Mouse (Mus musculus) embryo, embryonic 10.5 days (tissue): ENCODE data around the gene Gm20388.
"Not testable (repeated sequence)": the region's sequence is repeated elsewhere in the genome, so short reads cannot be mapped to it uniquely, and the experiment has no call there.

Experiments
- DNase-seq: peaks from one replicate; pipeline ENCODE4 v3.0.0-alpha.2; 2015; ENCODE audit warnings: low spot score

Gm20388 gene

DNA sequence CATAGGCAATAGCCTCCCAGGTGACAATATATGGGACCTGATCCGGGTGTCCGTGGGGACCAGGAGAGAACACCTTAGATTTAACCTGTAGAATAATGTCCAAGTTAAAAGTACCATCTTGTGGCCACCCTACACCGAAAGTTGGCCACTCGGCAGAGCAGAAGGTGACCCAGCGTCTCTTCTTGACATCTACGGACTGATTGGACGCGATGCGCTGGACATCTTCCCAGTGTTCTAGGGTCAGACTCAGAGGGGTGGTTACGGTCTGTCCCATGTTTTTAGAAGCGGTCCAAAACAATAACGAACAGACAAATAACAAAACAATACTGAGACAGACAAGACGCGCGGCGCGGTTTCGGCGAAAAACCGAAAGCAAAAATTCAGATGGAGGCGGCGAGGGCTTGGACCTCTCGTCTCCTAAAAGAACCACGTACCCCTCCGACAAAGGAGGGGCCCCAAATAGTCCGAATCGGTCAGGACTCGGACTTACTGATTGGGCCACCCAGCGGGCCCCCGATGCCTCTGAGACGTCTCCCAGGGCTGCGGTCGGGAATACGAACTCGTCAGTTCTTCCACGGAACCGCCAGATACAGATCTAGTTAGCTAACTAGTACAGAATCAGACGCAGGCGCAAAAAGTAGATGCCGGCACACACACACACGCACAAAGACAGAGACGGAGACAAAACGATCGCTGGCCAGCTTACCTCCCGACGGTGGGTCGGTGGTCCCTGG, 3522.8 kb downstream of the Gm20388 start:
- not testable (repeated sequence) for DNase-seq

DNA sequence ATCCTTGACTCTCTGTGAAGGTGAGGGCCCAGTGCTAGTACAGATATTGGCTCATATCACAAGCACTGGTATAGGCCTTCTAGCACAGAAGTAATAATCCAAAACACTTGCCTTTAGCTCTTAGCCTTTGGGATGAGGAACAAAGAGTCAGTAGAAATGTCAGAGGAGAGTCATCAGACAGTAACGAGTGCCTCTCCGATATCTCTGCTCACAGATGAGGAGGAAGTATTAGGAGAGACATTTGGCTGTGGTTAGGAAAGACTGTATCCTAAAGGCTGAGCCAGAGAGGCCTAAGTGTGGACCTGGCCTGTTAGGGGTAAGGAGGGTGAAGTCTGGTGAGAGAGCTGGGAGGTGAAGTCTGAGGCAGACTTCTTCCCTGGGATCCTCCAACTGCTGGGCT, 3531.1 kb downstream of the Gm20388 start:
- no peak for DNase-seq

DNA sequence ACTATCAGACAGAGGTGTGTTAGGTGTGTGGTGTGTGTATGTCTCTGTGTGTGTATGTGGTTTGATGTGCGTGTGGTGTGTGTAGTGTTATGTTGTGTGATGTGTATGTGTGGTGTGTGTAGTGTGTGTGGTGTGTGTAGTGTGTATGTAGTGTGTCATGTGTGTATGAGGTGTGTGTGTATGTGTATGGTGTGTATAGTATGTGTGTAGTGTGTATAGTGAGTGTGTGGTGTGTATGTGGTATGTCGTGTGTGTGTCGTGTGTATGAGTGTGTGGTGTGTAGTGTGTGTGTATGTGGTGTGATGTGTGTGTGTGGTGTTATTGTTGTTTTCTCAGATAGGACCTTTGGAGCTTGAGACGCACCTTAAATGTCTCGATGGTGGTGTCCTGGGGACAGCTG, 3531.7 kb downstream of the Gm20388 start:
- DNase-seq, result no peak

DNA sequence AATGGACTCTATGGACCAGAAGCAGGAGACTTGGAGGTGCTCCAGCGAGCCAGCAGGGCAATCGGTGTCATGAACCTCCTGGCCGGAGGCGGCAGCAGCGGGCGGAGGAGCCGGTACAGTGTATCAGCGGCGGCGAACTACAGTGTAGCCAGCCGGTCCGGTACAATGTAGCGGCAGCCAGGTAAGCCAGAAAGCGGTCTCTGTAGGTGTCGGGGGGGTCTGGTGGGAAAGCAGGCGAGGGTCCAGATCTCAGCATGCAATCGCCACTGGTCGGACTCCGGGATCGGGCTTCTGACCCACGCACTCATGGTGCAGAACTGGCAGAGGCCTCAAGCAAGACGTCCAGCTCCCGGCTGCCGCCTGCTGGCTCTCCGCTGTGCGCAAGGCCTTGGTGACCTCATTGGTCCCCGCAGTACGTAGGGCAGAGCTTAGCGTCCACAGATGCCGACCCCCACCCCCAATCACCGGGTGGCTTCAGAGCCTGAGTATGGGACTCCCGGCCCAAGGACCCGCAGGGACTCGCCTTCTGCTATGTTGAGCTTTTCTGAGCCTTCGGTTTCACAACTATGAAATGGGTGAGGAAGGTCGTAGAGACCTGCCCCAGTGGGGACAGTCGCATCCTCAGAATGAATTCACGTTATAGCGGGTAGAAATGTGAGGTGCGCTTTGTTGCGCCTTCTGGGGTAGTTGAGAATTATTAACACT, 3532.4 kb downstream of the Gm20388 start:
- DNase-seq, result peak; percentile 94

DNA sequence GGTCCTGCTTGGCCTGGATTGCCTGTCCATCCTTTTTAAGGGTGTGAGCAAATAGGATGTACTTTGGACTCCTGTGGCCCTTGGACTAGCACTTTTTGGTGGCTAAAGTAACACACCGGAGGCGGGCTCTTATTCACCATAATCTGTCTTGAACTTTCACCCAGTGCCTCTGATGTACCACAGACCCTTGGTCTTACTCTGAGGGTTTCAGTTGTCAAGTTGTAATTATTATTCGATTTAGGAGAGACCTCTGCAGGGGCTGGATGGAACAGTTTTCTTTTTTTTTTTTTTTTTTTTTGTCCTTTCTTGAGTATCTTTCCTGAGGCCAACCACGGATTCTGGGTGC, 3532.9 kb downstream of the Gm20388 start:
- no peak for DNase-seq

DNA sequence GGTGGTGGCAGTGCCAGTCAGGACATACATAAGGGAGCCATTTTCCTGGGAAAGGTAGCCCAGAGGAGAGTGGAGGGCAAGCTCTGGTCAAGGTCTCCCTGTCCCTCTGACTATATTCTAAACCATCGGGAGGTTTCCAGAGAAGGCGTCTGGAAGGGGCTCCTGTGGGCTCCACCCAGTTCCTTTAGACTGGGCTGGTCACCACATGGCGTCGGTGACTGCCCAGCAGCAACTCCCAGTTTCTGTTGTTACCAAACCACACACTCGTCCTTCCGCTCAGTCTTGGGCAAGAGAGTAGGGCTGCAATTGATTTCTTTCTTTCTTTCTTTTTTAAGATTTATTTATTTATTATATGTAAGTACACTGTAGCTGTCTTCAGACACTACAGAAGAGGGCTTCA, 3533.5 kb downstream of the Gm20388 start:
- no peak for DNase-seq

DNA sequence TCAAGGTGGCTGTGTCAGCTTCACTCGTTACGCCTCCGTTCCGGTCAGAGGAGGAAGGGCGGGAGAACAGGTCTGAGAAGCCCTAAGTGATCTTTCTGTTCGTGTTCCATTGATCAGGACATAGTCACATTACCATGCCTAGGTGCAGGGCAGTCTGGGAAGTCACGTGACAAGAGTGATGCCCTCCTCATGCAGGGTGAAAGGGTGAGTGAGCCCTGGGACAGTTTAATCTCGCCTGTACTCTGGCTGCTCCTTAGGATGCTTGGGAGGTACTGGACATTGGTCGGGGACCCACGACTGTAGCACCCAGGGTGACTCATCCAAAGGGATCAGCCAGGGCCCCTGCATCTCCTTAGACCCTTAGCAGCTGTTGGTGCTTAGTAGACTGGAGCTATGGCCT, 3535.3 kb downstream of the Gm20388 start:
- DNase-seq, result no peak

DNA sequence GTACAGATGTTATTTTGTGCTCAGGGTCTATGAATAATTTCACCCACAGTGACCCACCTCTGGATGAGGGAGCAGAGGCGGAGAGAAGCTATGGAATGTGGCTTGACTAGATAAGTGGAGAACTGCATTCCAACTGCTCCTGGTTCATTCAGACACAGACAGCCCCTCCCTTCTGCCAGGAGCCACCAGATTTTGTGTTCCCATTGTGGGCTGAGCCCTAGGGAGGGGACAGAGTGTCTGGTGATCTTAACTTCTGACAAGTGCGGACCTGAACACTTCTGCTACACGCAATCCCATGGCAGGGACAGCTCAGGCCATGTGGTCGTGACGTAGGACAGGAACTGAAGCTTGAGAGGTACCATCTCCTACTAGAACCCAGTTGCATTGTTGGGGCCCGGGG, 3536.2 kb downstream of the Gm20388 start:
- DNase-seq, result no peak

DNA sequence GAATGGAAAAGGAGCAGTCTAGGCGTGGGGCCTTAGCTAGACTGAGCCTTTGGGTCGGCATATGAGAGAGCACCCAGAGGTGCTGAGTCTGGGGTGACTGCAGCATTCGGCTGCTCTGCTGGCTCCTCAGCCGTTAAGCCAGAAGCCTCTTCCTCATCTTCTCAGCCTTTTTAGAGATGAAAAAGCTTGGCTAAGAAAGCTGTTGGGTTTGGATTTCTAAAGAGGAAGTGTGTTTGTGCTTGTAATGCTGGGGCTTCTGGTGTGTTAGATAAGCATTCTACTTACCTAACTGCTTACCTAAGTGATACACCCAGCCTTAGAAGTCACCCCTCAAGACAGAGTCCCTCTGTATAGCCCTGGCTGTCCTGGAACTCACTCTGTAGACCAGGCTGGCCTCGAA, 3540.1 kb downstream of the Gm20388 start:
- DNase-seq, result no peak

DNA sequence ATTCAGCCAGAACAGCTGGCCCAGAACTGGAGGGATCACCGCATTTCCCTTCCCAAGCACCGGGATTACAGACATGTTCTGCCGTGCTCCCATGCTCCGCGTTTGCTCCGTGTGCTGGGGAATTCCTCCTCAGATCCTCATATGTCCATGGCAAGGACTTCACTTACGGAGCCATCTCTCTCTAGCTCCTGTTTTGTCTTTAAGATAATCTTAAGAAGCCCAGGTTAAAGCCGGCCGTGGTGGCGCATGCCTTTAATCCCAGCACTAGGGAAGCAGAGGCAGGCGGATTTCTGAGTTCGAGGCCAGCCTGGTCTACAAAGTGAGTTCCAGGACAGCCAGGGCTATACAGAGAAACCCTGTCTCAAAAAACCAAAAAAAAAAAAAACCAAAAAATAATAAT, 3541.1 kb downstream of the Gm20388 start:
- not testable (repeated sequence) for DNase-seq

DNA sequence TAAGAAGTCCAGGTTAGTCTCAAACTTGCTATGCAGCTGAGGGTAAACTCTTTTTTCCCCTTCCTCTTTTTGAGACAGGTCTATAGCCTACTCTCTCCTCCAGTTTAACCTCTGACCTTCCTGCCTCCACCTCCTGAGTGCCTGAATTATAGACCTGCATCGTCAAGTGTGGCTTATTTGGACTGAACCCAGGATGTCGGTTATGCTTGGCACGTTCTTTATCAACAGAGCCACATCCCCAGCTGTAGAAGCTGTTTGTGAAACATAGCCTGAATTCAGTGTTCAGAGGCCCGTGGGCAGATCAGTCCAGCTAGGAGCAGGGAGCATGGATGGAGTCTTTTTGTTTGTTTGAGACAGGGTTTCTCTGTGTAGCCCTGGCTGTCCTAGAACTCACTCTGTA, 3541.5 kb downstream of the Gm20388 start:
- DNase-seq, result no peak

DNA sequence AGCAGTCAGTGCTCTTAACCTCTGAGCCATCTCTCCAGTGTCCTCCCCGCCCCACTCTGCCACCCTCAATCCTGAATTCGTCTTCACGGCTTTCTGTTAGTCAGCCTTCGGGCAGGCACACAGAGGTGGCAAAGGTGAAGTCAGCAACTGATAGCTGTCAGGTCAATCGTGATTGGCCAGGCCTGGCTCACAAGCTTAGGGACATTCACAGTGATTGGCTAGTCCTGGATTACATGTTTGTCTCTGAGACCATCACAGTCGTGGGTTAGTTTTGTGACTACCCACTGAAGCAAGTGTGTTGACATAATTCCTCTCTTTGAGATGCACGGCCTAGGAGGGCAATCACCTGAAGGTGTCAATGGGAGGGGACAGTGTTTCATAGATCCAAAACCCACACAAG, 3542.7 kb downstream of the Gm20388 start:
- no peak for DNase-seq

DNA sequence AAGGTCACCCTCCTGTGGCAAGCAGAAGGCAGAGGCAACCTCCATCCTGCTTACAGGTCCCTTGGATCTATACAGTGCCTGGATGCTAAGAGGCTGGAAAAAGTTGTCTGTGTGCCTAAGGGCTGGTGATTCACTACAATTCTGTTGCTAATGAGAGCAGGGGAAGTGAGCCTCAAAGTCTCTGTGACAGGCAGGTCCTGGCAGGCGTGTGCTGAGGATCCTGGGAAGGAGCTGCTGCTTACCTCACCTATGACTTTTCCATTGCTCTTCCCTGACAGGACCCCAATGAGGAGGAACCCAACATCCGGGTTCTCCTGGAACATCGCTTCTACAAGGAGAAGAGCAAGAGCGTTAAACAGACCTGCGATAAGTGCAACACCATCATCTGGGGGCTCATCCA, 3543.3 kb downstream of the Gm20388 start:
- no peak for DNase-seq

DNA sequence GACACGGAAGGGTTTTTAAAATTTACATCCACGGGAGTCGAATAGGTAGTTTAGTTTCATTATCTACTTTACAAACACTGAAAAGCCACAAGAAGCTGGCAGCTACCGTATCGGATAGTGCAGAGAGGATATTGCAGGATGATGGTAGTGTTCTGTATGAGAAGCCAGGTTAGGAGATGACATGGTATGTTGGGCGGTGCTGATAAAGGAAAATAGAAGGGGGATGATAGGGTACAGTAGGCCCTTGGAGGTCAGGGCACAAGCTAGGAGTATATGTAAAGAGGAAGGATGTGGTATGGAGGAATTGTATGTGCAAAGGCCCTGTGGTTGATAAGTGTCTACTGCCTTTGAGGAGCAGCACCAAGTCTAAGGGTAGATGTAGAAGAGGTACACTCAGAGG, 3543.9 kb downstream of the Gm20388 start:
- no peak for DNase-seq

DNA sequence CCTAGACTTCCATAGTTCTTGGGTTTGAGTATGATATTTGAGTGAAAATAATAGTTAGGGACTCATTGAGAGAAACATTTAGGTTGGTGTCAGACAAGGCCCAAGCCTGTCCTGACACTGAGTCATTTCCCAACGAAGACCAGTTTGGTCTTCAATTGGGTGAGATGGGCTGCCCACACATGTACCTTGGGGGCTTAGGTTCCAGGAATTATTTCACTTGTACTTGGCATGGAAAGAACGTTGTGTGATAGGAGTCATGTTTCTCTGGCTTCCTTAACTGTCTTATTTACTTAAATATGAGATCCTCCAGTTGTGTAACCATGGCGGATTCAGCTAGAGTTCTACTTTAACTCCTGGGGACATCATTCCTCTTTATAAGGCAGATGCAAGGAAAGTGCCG, 3553.0 kb downstream of the Gm20388 start:
- no peak for DNase-seq

DNA sequence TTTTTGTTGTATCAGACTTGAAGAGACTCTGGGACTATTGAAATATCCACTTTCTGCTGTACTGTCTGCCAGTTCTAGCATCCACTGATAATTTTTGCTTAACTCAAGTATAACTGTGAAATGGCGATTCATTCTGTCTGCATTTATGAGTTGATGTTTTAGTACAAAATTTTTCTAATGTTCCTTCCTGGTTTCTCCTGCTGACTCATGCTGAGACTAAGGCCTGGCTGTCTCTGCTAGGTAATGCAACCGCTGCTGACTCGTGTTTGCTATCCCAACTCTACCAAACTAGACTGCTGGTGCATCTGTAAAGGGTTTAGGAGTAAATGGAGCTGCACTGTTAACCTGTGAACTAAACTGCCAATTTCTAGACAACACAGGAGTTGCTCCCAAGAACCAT, 3556.8 kb downstream of the Gm20388 start:
- DNase-seq, result no peak

DNA sequence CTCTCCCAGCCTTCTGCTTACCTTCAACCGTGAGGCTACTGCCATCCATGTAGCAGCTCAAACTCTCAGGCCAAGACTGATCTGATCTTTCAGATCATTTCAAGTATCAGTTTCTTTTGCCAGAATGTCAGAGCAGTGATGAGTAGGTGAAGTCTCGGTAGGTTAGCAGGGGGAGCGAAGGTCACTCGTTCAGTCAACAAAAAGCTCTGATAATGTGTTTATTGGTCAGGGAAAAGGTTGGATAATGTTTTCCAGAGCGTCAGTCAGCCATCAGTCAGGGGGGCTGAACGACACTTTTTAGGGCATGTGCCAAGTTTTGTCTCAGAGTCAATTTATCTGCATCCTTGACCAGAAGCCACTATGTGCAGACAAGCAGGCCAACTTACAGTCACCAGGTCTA, 3562.3 kb downstream of the Gm20388 start:
- DNase-seq, result not testable (repeated sequence)

DNA sequence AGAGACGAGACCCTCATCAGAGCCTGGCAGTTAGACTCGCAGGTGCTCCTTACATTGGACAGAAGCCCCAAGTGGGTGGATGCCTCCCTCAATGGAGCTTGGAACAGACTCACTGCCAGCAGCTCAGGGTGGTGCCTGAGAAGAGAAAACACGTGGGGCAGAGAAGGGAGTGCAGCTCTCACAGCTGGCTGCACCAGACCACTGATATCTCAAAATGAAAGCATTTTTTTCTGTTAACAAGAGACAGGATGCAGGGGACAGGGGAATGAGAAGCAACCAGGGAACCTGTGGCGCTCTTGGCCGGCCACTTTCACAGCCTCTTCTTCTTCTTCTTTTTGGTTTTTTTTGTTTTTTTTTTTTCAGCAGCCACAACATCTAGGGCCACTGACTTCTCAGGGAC, 3563.9 kb downstream of the Gm20388 start:
- not testable (repeated sequence) for DNase-seq

DNA sequence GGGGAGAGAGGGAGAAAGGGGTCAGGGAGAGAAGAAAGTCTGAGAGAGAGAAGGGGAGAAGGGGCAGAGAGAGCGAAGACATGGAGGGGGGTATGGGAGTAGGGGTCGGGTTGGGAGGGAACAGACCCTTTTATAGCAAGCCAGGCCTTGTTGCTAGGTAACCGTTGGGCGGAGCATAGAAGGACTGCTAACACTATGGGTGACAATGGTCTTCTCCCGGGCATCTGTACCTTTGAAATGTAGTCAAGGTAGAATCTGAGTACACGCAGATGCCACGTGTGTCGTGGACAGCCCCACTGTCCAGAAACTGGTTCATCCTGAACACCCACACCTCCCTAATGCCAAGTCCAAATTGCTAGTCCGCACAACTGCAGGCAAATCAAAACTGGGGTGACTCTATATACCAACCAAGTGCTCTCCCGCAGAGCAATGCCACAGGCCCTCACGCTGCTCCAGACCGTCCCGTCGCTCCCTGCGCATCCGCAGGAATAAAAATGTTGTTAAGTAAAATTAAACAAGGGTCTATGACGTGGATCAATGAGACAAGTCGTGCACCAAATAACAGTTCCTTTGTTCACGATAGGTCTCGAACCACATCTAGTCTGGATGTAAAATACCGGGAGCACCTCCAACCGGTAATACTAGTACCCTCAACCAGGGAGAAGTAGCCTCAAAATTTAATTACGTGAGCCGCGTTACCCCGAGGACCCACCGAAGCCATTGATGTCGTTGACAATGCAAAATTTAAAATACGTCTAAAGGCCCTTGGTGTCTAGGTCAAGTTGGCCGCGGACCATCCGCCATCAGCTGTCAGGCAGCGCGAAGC, 3566.5 kb downstream of the Gm20388 start:
- DNase-seq, result peak; percentile 62

DNA sequence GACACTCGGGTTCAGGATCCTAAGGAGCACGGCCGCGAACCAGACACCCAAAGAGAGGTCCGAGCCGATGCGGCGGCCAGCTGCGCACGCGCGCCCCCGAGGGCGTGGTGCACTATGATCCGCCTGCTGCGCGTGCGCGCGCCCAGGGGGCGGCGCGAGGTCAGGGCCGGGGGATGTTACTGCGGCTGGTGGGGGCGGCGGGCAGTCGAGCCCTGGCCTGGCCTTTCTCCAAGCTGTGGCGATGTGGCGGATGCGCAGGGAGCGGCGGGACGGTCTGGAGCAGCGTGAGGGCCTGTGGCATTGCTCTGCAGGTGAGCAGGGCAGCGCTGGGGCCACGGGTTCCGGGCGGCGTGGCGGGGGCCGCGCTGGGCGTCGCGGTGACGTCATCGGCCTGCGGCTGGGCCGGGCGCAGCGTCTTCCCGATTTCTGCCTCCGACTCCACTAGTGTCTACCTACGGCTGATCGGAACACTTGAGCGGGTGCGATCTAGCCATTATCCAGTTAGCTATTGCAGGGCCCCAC, 3567.2 kb downstream of the Gm20388 start, which contains the start of gene Afg3l1:
Gene Afg3l1, plus strand, starts transcription at position 167 of the 522 bp plus-strand sequence.
- DNase-seq, result peak; percentile 93

DNA sequence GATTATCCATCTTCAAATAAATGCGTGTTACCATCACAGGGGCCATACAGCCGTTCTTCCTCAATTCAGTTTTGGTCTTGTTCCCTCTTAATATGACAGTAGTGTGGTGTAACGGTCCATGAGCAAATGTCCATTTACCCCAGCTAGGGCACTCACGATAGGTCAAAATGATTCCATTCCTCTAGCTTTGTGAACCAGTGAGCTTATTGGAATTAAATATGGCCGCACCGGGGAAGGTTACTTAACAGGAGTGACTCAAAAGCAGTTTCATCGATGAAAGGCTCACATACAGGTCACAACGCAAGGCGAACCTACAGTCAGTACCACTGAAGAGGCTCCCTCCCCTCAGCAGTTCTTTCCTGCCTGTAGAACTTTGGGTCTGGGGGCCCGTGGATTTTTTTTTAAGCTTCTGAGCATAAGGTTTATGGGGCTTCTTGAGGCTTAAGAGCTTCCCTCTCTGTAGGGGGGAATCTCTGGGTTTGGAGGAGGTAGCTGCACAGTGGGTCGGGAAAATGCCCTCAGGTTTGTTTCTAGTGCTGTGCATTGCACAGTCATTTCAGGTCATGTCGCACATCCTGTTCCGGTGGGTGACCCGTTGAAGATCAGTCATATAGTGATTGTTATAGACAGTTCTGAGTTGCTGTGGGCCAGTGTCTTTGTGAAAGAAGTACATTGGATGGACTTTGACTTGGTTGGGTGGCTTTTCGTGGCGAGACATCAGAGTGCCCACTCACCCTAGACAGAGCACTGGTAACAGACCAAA, 3568.0 kb downstream of the Gm20388 start:
- peak; percentile 59 for DNase-seq

DNA sequence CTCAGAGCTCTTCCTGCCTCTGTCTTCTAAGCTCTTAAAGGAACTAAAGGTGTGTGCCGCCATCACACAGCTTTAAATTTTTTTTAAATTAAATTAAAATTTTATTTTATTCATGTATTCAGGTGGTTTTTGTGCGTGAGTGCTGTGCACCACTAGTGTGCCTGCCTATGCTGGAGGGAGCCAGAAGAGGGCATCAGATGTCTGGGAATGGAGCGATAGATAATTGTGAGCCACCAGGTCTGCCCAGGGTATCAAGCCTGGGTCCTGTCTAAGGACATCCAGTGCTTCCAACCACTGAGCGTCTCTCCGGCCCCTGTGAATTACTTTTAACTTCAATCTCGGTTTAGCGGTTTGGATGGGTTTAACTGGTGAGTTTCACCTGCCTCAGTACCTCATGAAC, 3572.0 kb downstream of the Gm20388 start:
- peak; percentile 18 for DNase-seq
